Mouse (Mus musculus): ENCODE data around the gene Cntnap1. TPM values are rescaled to one million over a fixed set of nuclear protein-coding genes. Genes with fewer than 3 reads are reported as not detected.

Cntnap1 gene
- polyA plus RNA-seq, 1 experiment from 2014 or later: 1.1 TPM

DNA sequence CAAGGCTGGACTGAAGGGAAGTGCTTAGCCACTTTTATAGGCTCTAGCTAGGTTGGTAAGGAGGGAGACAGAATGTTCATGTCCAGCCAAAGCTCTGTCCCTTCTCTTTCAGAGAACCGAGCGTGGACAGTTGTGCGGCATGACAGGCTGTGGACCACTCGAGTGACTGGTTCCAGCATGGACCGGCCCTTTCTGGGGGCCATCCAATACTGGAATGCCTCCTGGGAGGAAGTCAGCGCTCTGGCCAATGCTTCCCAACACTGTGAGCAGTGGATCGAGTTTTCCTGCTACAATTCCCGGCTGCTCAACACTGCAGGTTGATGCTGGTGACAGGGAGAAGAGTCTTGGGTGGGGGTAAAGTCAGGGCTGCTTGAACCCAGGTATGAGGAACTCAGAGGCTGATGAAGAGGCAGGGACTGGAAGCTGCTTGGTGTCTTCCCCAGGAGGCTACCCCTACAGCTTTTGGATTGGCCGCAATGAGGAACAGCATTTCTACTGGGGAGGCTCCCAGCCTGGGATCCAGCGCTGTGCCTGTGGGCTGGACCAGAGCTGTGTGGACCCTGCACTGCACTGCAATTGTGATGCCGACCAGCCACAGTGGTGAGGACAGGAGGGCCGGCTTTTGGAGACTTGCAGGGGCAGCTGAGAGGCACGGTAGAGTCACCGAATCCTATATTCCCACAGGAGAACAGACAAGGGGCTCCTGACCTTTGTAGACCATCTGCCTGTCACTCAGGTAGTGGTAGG is 12.6 kb downstream of the Cntnap1 start:
- no peak overlapping the region for H3K4me3 ChIP-seq (ENCODE audit: control insufficient read depth in 1 of 2, insufficient read depth in 1 of 2, low read depth in 1 of 2, low read length in 2 of 2)
- no peak overlapping the region for H3K9ac ChIP-seq (ENCODE audit: low read length)
- no peaks in the 10 kb centered on the region for H3K36me3 ChIP-seq (ENCODE audit: control insufficient read depth, insufficient read depth, low read length)
- H3K27me3 ChIP-seq (ENCODE audit: control insufficient read depth, insufficient read depth, low read length): peaks cover 8% of the 10 kb centered on the region
- H3K4me2 ChIP-seq (ENCODE audit: low read length): no peak overlapping the region
- no peak overlapping the region for H3K27ac ChIP-seq (replicated peaks in 1 of 2; ENCODE audit: control insufficient read depth in 1 of 2, insufficient read depth in 1 of 2, low read depth in 2 of 2, low read length in 2 of 2)
- no peak; the same call in 1 of the 2 replicates for ATAC-seq (ENCODE audit: insufficient number of reproducible peaks, insufficient read depth, low FRiP score, low read depth)
- WGBS: 70% methylated on average over 14 of the region's 14 CpGs
- no peaks in the 10 kb centered on the region for H3K9me3 ChIP-seq (ENCODE audit: control insufficient read depth, low read length)
- H3K4me1 ChIP-seq (ENCODE audit: control insufficient read depth in 2 of 2, insufficient read depth in 2 of 2, low read length in 2 of 2): peaks cover 0 to 2% of the 10 kb centered on the region in 2 experiments; a peak in 1 of 4 replicates

DNA sequence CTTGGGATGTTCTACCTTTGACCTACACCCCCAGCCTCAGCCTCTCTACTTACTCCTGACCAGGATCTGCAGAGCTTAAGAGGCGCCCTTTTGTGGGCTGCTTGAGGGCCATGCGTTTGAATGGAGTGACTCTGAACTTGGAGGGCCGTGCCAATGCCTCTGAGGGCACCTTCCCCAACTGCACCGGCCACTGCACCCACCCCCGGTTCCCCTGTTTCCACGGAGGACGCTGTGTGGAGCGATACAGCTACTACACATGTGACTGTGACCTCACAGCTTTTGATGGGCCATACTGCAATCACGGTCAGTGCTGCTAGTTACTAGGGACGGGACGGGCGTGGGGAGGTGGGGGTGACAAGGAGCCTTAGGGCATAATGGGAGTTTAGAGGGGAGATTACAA is 14.7 kb downstream of the Cntnap1 start:
- peaks cover 5 to 9% of the 10 kb centered on the region in 2 experiments; a peak in 3 of 4 replicates for H3K4me1 ChIP-seq (ENCODE audit: control insufficient read depth in 2 of 2, insufficient read depth in 2 of 2, low read length in 2 of 2)
- no peaks in the 10 kb centered on the region for H3K27me3 ChIP-seq (ENCODE audit: control insufficient read depth, insufficient read depth, low read length)
- ATAC-seq (ENCODE audit: insufficient number of reproducible peaks, insufficient read depth, low FRiP score, low read depth): no peak
- no peaks in the 10 kb centered on the region for H3K36me3 ChIP-seq (ENCODE audit: control insufficient read depth, insufficient read depth, low read length)
- H3K27ac ChIP-seq (replicated peaks in 1 of 2; ENCODE audit: control insufficient read depth in 1 of 2, insufficient read depth in 1 of 2, low read depth in 2 of 2, low read length in 2 of 2): no peak overlapping the region
- no peaks in the 10 kb centered on the region for H3K9me3 ChIP-seq (ENCODE audit: control insufficient read depth, low read length)
- H3K4me2 ChIP-seq (ENCODE audit: low read length): no peak overlapping the region
- H3K4me3 ChIP-seq (ENCODE audit: control insufficient read depth in 1 of 2, insufficient read depth in 1 of 2, low read depth in 1 of 2, low read length in 2 of 2): no peak overlapping the region
- WGBS: 82% methylated on average over 12 of the region's 12 CpGs
- H3K9ac ChIP-seq (ENCODE audit: low read length): no peak overlapping the region

DNA sequence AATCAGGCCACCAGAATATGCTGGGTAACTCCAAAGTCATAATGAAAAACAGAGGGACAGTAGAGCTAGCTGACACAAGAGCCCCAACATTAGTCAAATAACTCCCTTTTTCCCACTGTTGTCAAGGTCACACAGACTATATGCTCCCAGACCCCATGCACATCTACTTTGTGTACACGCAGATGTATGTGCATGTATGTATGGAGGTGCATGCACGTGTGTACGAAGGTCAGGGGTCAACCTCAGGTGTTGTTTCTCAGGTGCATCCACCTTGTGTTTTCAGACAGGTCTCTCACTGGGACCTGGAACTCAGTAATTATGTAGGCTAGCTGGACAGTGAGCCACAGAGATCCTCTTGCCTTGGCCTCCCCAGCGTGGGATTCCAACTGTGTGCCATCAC is 15.1 kb downstream of the Cntnap1 start:
- ATAC-seq (ENCODE audit: insufficient number of reproducible peaks, insufficient read depth, low FRiP score, low read depth): no peak
- no peak overlapping the region for H3K4me3 ChIP-seq (ENCODE audit: control insufficient read depth in 1 of 2, insufficient read depth in 1 of 2, low read depth in 1 of 2, low read length in 2 of 2)
- no peaks in the 10 kb centered on the region for H3K9me3 ChIP-seq (ENCODE audit: control insufficient read depth, low read length)
- no peaks in the 10 kb centered on the region for H3K27me3 ChIP-seq (ENCODE audit: control insufficient read depth, insufficient read depth, low read length)
- H3K27ac ChIP-seq (replicated peaks in 1 of 2; ENCODE audit: control insufficient read depth in 1 of 2, insufficient read depth in 1 of 2, low read depth in 2 of 2, low read length in 2 of 2): no peak overlapping the region
- no peaks in the 10 kb centered on the region for H3K36me3 ChIP-seq (ENCODE audit: control insufficient read depth, insufficient read depth, low read length)
- 87% methylated on average over 4 of the region's 4 CpGs for WGBS
- H3K4me2 ChIP-seq (ENCODE audit: low read length): no peak overlapping the region
- no peak overlapping the region for H3K9ac ChIP-seq (ENCODE audit: low read length)
- H3K4me1 ChIP-seq (ENCODE audit: control insufficient read depth in 2 of 2, insufficient read depth in 2 of 2, low read length in 2 of 2): peaks cover 9 to 14% of the 10 kb centered on the region in 2 experiments; a peak in 3 of 4 replicates

DNA sequence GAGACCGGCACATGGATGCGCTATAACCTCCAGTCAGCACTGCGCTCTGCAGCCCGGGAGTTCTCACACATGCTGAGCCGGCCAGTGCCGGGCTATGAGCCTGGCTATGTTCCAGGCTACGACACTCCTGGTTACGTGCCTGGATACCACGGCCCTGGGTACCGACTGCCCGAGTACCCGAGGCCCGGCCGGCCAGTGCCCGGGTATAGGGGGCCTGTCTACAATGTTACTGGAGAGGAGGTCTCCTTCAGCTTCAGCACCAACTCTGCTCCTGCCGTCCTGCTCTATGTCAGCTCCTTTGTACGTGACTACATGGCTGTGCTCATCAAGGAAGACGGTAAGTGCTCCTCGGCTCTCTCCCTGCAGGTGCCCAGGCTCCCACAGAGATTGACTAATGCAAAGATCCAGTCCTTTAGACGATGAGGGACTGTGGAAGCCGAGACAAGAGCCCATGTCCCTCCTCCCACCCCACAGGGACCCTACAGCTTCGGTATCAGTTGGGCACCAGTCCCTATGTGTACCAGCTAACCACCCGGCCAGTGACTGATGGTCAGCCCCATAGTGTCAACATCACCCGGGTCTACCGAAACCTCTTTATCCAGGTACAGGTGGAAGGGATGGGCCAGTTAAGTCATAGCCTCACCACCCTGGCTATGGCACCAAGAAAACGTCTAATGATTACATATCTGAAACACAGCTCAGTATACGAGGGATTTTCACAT is 16.4 kb downstream of the Cntnap1 start:
- H3K9ac ChIP-seq (ENCODE audit: low read length): no peak overlapping the region
- H3K27me3 ChIP-seq (ENCODE audit: control insufficient read depth, insufficient read depth, low read length): no peaks in the 10 kb centered on the region
- 80% methylated on average over 27 of the region's 27 CpGs for WGBS
- no peaks in the 10 kb centered on the region for H3K9me3 ChIP-seq (ENCODE audit: control insufficient read depth, low read length)
- no peak for ATAC-seq (ENCODE audit: insufficient number of reproducible peaks, insufficient read depth, low FRiP score, low read depth)
- no peak overlapping the region for H3K27ac ChIP-seq (replicated peaks in 1 of 2; ENCODE audit: control insufficient read depth in 1 of 2, insufficient read depth in 1 of 2, low read depth in 2 of 2, low read length in 2 of 2)
- H3K4me1 ChIP-seq (ENCODE audit: control insufficient read depth in 2 of 2, insufficient read depth in 2 of 2, low read length in 2 of 2): peaks cover 19 to 26% of the 10 kb centered on the region in 2 experiments
- H3K36me3 ChIP-seq (ENCODE audit: control insufficient read depth, insufficient read depth, low read length): no peaks in the 10 kb centered on the region
- H3K4me3 ChIP-seq (ENCODE audit: control insufficient read depth in 1 of 2, insufficient read depth in 1 of 2, low read depth in 1 of 2, low read length in 2 of 2): no peak overlapping the region
- H3K4me2 ChIP-seq (ENCODE audit: low read length): no peak overlapping the region

GRCm38 (mm10) chr11:101187541-101187940 is 17.2 kb downstream of the Cntnap1 start:
- Histone ChIP-seq H3K4me2 (ENCODE audit: low read length) (no peak overlapping the region), H3K4me1 (ENCODE audit: control insufficient read depth in 2 of 2, insufficient read depth in 2 of 2, low read length in 2 of 2) (peaks cover 19 to 31% of the 10 kb centered on the region in 2 experiments), H3K9ac (ENCODE audit: low read length) (no peak overlapping the region), H3K4me3 (ENCODE audit: control insufficient read depth in 1 of 2, insufficient read depth in 1 of 2, low read depth in 1 of 2, low read length in 2 of 2) (no peak overlapping the region), H3K36me3 (ENCODE audit: control insufficient read depth, insufficient read depth, low read length) (peaks cover 6% of the 10 kb centered on the region), H3K27me3 (ENCODE audit: control insufficient read depth, insufficient read depth, low read length) (no peaks in the 10 kb centered on the region), H3K27ac (replicated peaks in 1 of 2; ENCODE audit: control insufficient read depth in 1 of 2, insufficient read depth in 1 of 2, low read depth in 2 of 2, low read length in 2 of 2) (no peak overlapping the region), H3K9me3 (ENCODE audit: control insufficient read depth, low read length) (no peaks in the 10 kb centered on the region)
- no peak for ATAC-seq (ENCODE audit: insufficient number of reproducible peaks, insufficient read depth, low FRiP score, low read depth)
- WGBS: 84% methylated on average over 5 of the region's 5 CpGs

DNA sequence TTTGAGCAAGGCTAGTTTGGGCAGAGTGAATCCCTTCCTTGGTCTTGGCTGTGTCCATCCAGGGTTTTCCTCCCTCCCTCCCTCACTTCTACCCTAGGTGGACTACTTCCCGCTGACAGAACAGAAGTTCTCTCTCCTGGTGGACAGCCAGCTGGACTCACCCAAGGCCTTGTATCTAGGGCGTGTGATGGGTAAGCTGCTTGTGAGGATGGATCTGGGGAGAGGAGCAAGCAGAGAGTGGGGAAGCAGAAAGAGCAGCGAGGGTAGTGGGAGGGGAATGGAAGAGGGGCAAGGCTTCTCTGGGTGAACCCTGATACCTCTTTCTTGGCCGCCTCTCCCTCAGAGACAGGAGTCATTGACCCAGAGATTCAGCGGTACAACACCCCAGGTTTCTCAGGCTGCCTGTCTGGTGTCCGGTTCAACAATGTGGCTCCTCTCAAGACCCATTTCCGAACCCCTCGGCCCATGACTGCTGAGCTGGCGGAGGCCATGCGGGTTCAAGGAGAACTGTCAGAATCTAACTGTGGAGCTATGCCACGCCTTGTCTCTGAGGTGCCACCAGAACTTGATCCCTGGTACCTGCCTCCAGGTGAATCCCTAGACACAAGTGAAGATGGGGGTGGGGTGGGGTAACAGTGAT is 18.0 kb downstream of the Cntnap1 start:
- no peak for ATAC-seq (ENCODE audit: insufficient number of reproducible peaks, insufficient read depth, low FRiP score, low read depth)
- H3K9me3 ChIP-seq (ENCODE audit: control insufficient read depth, low read length): no peaks in the 10 kb centered on the region
- no peak overlapping the region for H3K9ac ChIP-seq (ENCODE audit: low read length)
- 82% methylated on average over 11 of the region's 11 CpGs for WGBS
- peaks cover 10% of the 10 kb centered on the region for H3K36me3 ChIP-seq (ENCODE audit: control insufficient read depth, insufficient read depth, low read length)
- no peak overlapping the region for H3K4me2 ChIP-seq (ENCODE audit: low read length)
- 0 out of 4 replicates have a peak overlapping the region, but pooled peaks of 1 of the 2 experiments have one; percentile 45 for H3K27ac ChIP-seq (replicated peaks in 1 of 2; ENCODE audit: control insufficient read depth in 1 of 2, insufficient read depth in 1 of 2, low read depth in 2 of 2, low read length in 2 of 2)
- no peaks in the 10 kb centered on the region for H3K27me3 ChIP-seq (ENCODE audit: control insufficient read depth, insufficient read depth, low read length)
- peaks cover 22 to 31% of the 10 kb centered on the region in 2 experiments for H3K4me1 ChIP-seq (ENCODE audit: control insufficient read depth in 2 of 2, insufficient read depth in 2 of 2, low read length in 2 of 2)
- no peak overlapping the region for H3K4me3 ChIP-seq (ENCODE audit: control insufficient read depth in 1 of 2, insufficient read depth in 1 of 2, low read depth in 1 of 2, low read length in 2 of 2)

DNA sequence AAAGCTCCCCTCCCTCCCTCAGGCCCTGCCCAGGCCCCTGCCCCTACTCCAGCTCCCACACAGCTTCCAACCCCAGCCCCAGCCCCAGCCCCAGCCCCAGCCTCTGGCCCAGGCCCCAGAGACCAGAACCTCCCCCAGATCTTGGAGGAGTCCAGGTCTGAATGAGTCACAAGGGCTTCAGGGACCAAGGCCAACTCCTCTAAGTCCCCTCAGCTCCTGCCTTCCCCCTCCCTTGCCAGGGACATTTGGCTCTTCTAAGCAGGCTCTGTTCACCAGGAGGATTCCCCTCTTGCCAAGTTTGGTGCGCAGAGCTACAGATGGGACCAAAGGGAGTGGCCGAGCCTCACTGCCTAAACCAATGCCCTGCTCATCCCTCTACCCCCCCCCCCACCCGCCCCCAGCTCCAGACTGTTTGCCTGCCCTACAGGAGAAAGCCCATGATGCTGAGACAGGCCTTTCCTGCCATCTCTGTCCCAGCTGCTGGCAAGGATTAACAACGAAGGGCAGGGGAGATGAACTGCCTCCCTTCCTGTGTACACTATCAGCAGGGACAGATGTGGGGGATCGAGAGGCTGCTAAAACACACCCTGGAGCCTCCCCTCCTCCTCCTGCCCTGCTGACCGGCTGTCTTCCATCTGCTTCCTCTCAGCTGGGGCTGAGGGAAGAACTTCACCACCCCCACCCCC is 19.3 kb downstream of the Cntnap1 start:
- no peak overlapping the region for H3K4me2 ChIP-seq (ENCODE audit: low read length)
- 13% methylated on average over 6 of the region's 6 CpGs for WGBS

More for the DNA sequence above, 19.3 kb downstream of the Cntnap1 start:
- Histone ChIP-seq H3K4me3 (ENCODE audit: control insufficient read depth in 1 of 2, insufficient read depth in 1 of 2, low read depth in 1 of 2, low read length in 2 of 2) (no peak overlapping the region), H3K4me1 (ENCODE audit: control insufficient read depth in 2 of 2, insufficient read depth in 2 of 2, low read length in 2 of 2) (peaks cover 30 to 43% of the 10 kb centered on the region in 2 experiments), H3K9ac (ENCODE audit: low read length) (peak overlapping the region; percentile 2; the same call in 1 of the 2 replicates), H3K27me3 (ENCODE audit: control insufficient read depth, insufficient read depth, low read length) (no peaks in the 10 kb centered on the region), H3K36me3 (ENCODE audit: control insufficient read depth, insufficient read depth, low read length) (peaks cover 10% of the 10 kb centered on the region), H3K9me3 (ENCODE audit: control insufficient read depth, low read length) (no peaks in the 10 kb centered on the region), H3K27ac (replicated peaks in 1 of 2; ENCODE audit: control insufficient read depth in 1 of 2, insufficient read depth in 1 of 2, low read depth in 2 of 2, low read length in 2 of 2) (peak overlapping the region; percentile 45 to 66)
- peak; percentile 65 for ATAC-seq (ENCODE audit: insufficient number of reproducible peaks, insufficient read depth, low FRiP score, low read depth)
